Mouse (Mus musculus) embryonic facial prominence, embryonic 13.5 days (tissue): Measurements from ENCODE around the gene Cnih3. TPM values are rescaled to one million over a fixed set of nuclear protein-coding genes. Genes with fewer than 3 reads are reported as not detected.

Source experiments
- ATAC-seq: fragments of 200-750 bp; cut with Nextera tagmentation; 2 replicates; pipeline ENCODE4 v1.8.0; 2017; ENCODE audit warnings: low read depth; ENCODE audit not compliant: insufficient number of reproducible peaks, insufficient read depth, low FRiP score, low TSS enrichment
- H3K27ac ChIP-seq: fragments of 300-500 bp; sonication (generic); 2 replicates; pipeline ENCODE4 v1.5.1; 2015; ENCODE audit warnings: moderate library complexity, mild to moderate bottlenecking, inconsistent platforms
- H3K27me3 ChIP-seq: fragments of 300-500 bp; sonication (generic); 2 replicates; pipeline ENCODE4 v1.6.1; 2015; ENCODE audit warnings: mild to moderate bottlenecking, inconsistent platforms
- H3K36me3 ChIP-seq: fragments of 300-500 bp; sonication (generic); 2 replicates; pipeline ENCODE4 v1.6.1; 2015; ENCODE audit warnings: mild to moderate bottlenecking, inconsistent platforms
- H3K4me1 ChIP-seq: fragments of 300-500 bp; sonication (generic); 2 replicates; pipeline ENCODE4 v1.6.1; 2015; ENCODE audit warnings: inconsistent platforms
- H3K4me2 ChIP-seq: fragments of 300-500 bp; sonication (generic); 2 replicates; pipeline ENCODE4 v1.6.1; 2015; ENCODE audit warnings: moderate library complexity, mild to moderate bottlenecking, inconsistent platforms
- H3K4me3 ChIP-seq: fragments of 300-500 bp; sonication (generic); 2 replicates; pipeline ENCODE4 v1.5.1; 2015; ENCODE audit warnings: mild to moderate bottlenecking, inconsistent platforms
- H3K9ac ChIP-seq: fragments of 300-500 bp; sonication (generic); 2 replicates; pipeline ENCODE4 v1.6.1; 2015; ENCODE audit warnings: mild to moderate bottlenecking, inconsistent platforms
- H3K9me3 ChIP-seq: fragments of 300-500 bp; sonication (generic); 2 replicates; pipeline ENCODE4 v1.6.1; 2016; ENCODE audit warnings: inconsistent platforms
- WGBS: fragments of 180-500 bp; shearing (Covaris S2); methylation state at CpG from one replicate; pipeline ENCODE4 v1.1.7; 2015; ENCODE audit warnings: mixed read lengths; 5-methylcytosine and 5-hydroxymethylcytosine counted together
- polyA plus RNA-seq: library from polyadenylated mRNA; unstranded; fragments of >200 nt; fragmentation: Nextera tagmentation; extraction: Ambion mirVana; gene quantifications from 2 replicates; pipeline ENCODE4 v1.2.1, GENCODE M21; 2015

Gene Cnih3
- polyA plus RNA-seq, 1 experiment from 2014 or later = 0.97 TPM

DNA sequence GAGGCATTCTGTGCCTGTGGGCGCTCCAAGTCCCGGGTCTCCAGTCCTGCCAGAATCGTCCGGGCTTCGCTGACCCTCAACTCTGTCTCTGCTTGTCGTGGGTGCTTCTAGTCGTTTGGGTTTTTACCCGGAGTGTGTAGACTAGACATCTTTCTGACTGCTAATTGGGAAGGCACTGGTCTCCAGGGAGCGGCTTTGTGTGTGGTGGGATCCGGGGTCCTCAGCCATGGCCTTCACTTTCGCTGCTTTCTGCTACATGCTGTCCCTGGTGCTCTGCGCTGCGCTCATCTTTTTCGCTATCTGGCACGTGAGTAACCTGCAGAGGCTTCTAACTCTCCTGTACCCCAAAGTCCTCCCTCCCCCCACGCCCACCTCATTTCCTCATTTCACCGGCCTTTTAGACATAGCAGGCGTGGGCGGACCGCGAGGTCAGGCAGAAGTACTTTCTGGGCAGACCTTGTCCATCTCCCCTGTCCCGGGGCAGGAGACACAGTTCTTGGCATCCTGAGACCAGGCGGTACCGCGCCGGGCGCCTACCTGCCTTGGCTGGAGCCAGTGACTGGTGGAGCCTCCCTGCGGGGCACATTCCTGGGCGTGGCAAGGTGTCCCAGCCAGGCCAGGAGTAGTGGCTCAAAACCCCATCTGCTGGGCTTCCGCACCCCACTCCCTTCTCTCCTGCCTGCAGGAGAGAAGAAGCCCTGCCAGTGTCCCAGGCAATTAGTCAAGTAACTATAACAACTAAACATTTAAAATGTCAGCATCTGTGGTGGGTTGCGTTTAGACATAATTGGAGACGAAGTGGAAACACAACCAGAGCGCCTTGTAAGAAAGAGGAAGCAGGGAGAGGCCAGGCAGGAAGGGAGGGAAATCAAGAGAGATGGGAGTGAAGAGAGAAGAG, 1.0 kb downstream of the Cnih3 start:
- H3K9ac ChIP-seq = peak overlapping the region; percentile 59; the same call in 1 of the 2 replicates
- no peak for ATAC-seq
- H3K27ac ChIP-seq = no peak overlapping the region
- no peaks in the 10 kb centered on the region for H3K36me3 ChIP-seq
- peaks cover 21% of the 10 kb centered on the region for H3K4me1 ChIP-seq
- 2% methylated on average over 33 of the region's 33 CpGs for WGBS
- H3K4me2 ChIP-seq = peak overlapping the region; percentile 98
- H3K4me3 ChIP-seq = peak overlapping the region; percentile 58
- H3K27me3 ChIP-seq = peaks cover 67% of the 10 kb centered on the region
- no peaks in the 10 kb centered on the region for H3K9me3 ChIP-seq

DNA sequence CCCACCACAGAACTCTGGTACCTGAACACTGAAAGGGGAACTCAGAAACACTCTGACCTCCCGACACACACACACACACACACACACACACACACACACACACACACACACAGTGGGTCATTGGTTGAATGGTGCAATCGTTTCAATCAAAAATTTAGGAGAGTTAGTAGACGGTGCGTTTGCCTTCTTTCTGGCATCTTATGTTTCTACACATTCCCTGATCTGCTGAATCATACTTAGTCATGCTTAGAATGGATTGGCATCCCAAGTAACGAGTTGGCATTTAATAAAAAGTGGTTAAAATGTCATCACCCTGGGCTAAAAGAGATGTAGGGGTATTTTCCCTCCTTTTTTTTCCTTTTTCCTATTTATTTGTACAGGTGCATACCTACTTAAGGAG, 3.3 kb downstream of the Cnih3 start:
- Histone ChIP-seq H3K4me2 (no peak overlapping the region), H3K9me3 (no peaks in the 10 kb centered on the region), H3K4me1 (peaks cover 21% of the 10 kb centered on the region), H3K4me3 (no peak overlapping the region), H3K36me3 (no peaks in the 10 kb centered on the region), H3K9ac (no peak overlapping the region), H3K27ac (no peak overlapping the region), H3K27me3 (peaks cover 60% of the 10 kb centered on the region)
- WGBS = 83% methylated on average over 5 of the region's 5 CpGs
- ATAC-seq = no peak

DNA sequence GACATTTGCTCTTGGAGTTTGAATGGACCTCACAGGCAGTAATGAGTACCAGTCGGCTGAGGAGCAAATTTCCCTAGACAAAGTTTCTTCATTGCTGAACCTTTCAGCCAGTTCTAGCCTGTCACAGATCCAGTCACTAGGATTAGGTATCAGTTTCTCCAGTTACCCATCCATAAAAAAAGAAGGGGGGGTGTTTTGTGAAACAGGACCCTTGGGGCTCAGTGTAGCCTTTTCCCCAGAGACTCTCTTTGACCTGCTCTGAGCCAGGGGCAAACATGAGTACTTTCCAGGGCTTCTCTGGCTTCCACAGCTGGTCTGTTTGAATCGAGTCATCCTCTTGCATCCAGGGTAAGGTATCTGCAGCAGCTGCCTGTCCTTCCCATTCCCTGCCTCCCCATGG, 5.4 kb downstream of the Cnih3 start:
- H3K27me3 ChIP-seq = peaks cover 38% of the 10 kb centered on the region

DNA sequence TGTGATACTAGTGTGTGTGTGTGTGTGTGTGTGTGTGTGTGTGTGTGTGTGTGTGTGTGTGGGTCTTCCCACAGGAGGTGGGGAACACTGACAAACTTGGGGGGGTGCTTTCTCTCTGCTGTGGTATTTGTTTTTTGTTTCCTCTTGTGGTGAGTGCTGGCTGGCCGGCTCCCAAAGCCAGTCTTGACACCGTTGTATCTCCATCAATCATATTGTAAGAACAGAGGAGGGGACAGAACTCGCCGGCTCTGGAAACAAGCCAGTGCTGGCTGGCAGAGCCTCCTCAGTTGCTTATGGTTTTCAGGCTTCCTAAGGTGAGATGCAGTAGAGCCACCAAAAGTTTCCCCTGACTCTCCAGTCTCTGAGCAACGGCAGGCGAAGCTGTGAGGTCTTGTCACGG, 6.1 kb downstream of the Cnih3 start:
- Histone ChIP-seq H3K4me3 (no peak overlapping the region), H3K4me2 (no peak overlapping the region), H3K9me3 (no peaks in the 10 kb centered on the region), H3K27me3 (peaks cover 32% of the 10 kb centered on the region), H3K9ac (no peak overlapping the region), H3K27ac (no peak overlapping the region), H3K4me1 (peaks cover 4% of the 10 kb centered on the region), H3K36me3 (no peaks in the 10 kb centered on the region)
- WGBS = 80% methylated on average over 7 of the region's 7 CpGs
- no peak for ATAC-seq

More for the DNA sequence above, 5.4 kb downstream of the Cnih3 start:
- Histone ChIP-seq H3K36me3 (no peaks in the 10 kb centered on the region), H3K4me1 (peaks cover 10% of the 10 kb centered on the region), H3K9ac (no peak overlapping the region), H3K9me3 (no peaks in the 10 kb centered on the region), H3K4me3 (no peak overlapping the region), H3K27ac (no peak overlapping the region), H3K4me2 (no peak overlapping the region)
- no peak for ATAC-seq
- 23% methylated on average over 2 of the region's 2 CpGs for WGBS

DNA sequence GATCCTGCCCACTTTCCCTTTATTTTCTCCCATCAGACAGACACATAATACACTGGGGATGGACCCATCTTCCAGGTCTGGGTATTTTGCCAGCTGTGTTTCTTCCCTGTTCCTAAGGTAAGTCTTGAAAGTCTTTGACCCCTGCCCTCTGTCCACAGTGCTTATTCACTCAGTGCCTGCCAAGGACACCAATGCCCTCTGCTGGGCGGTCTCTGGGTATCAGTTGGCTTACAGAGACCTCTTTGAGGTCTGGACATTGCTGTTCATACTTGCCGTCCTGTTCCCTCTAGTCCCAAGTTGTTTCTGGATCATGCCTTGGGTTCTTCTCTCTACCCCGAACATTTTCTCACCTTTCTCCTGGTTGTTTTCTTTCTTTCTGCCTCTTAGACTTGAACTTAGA, 8.3 kb downstream of the Cnih3 start:
- H3K9ac ChIP-seq = no peak overlapping the region
- no peaks in the 10 kb centered on the region for H3K9me3 ChIP-seq
- WGBS = 80% methylated on average over 3 of the region's 3 CpGs
- no peaks in the 10 kb centered on the region for H3K4me1 ChIP-seq
- H3K4me3 ChIP-seq = no peak overlapping the region
- no peaks in the 10 kb centered on the region for H3K36me3 ChIP-seq
- H3K27me3 ChIP-seq = peaks cover 11% of the 10 kb centered on the region
- no peak for ATAC-seq
- no peak overlapping the region for H3K27ac ChIP-seq
- no peak overlapping the region for H3K4me2 ChIP-seq

DNA sequence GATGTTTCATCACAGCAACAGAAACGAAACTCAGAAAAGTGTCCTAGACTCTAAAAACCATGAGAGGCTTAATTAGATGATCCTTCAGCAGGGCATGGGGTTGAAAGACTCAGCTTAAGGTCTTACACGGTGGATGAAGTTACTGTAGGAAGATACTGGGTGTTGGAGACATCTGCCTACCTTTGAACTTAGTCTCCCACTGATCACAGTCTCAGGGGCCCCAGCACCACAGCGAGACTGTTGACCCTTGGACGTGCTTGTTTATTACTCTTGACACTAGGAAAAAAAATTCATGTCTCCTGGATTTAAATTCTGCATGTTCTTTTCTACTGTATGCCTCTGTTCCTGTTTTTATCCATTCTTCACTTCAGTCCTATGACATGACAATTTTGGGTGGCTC, 11.6 kb downstream of the Cnih3 start:
- Histone ChIP-seq H3K9me3 (no peaks in the 10 kb centered on the region), H3K9ac (no peak overlapping the region), H3K4me3 (no peak overlapping the region), H3K4me2 (no peak overlapping the region), H3K4me1 (0 out of 2 replicates have a peak, but pooled peaks cover 2% of the 10 kb centered on the region), H3K36me3 (no peaks in the 10 kb centered on the region), H3K27ac (no peak overlapping the region), H3K27me3 (peaks cover 2% of the 10 kb centered on the region; the same call in 1 of the 2 replicates)
- no peak for ATAC-seq
- WGBS = 81% methylated on average over 4 of the region's 4 CpGs

DNA sequence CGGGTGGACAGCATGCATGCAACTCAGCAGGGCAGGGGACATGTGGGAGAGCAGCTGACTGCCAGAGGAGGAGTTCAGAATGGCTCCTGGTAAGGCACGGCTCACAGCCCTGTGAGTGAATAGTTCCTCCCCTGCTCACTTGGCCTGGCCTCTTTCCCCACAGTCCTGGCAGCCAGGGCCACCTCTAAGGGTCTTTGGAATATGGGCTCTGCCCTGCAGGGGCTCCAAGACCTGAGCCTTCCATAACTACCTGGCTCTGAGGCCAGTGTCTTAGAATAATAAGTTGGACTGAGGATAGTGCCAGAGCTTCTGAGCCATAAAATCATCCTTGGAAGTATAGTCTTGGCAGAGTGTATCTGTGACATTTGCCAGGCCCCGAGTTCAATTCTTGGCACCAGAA, 12.9 kb downstream of the Cnih3 start:
- no peaks in the 10 kb centered on the region for H3K9me3 ChIP-seq
- H3K9ac ChIP-seq = no peak overlapping the region
- H3K4me1 ChIP-seq = peaks cover 5% of the 10 kb centered on the region
- H3K4me3 ChIP-seq = no peak overlapping the region
- H3K27ac ChIP-seq = no peak overlapping the region
- no peaks in the 10 kb centered on the region for H3K36me3 ChIP-seq
- no peak overlapping the region for H3K4me2 ChIP-seq
- no peak for ATAC-seq
- H3K27me3 ChIP-seq = no peaks in the 10 kb centered on the region
- WGBS = 79% methylated on average over 3 of the region's 3 CpGs

DNA sequence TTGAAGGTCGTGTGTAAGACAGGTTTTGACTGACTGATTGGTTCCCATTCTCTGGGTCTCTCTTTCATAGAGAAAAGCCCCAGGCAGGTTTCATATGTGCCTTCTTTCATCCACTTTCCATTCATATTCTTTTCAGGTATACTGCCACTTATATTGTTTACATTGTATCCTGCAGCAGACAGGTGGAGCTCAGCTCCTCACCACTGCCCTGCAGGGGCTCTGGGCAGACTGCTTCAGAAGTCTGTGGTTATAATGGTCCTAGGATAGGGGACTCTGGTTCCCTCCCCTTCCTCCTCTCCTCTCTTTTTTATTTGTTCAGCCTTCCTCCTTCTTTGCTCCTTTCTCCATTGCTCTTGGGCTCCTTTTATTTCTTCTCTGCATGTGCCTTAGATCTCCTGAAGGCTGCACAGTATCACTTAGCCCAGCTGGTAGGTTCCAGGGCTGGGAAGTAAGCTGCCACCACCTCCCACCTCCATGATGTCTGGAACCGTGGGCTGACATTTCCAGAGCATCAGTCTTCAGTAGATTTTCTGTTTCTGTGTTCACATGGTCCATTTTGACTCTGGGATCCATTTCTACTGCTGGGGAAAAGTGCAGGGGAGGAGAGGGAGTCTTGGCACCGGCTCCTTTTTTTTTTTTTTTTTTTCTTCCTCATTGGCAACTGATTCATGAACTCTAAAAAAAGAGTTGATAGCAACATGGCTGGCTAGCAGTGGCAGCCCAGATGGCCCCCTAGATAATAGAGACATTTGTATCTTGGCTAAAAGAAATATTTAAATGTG, 16.6 kb downstream of the Cnih3 start:
- H3K9ac ChIP-seq = no peak overlapping the region
- no peak overlapping the region for H3K27ac ChIP-seq
- H3K4me3 ChIP-seq = no peak overlapping the region
- no peaks in the 10 kb centered on the region for H3K27me3 ChIP-seq
- WGBS = 38% methylated on average over 3 of the region's 3 CpGs
- peaks cover 8% of the 10 kb centered on the region for H3K4me1 ChIP-seq
- no peak overlapping the region for H3K4me2 ChIP-seq
- ATAC-seq = no peak
- no peaks in the 10 kb centered on the region for H3K9me3 ChIP-seq
- H3K36me3 ChIP-seq = no peaks in the 10 kb centered on the region

DNA sequence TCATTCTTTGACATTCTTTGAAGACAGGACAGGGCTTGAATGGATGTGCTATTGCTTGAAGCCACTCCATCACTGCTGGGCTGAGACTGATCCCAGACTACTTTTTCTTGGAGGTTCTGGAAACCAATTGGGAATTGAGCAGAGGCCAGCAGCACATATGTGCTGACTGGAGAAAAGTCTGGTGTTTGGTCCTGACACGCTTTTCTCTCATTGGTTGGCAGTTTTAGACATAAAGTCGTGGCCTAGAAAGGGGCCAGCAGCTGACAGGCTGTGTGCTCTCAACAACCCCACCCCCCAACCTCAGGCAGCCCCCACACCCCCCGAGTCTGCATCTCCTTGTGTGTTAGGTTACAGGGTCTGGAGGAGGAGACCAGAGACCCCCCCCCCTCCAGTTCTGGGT, 17.9 kb downstream of the Cnih3 start:
- H3K9me3 ChIP-seq = no peaks in the 10 kb centered on the region
- H3K4me1 ChIP-seq = peaks cover 8% of the 10 kb centered on the region
- H3K4me3 ChIP-seq = no peak overlapping the region
- no peaks in the 10 kb centered on the region for H3K36me3 ChIP-seq
- WGBS = 54% methylated on average over 3 of the region's 3 CpGs
- H3K27ac ChIP-seq = no peak overlapping the region
- H3K9ac ChIP-seq = no peak overlapping the region
- ATAC-seq = no peak
- H3K27me3 ChIP-seq = no peaks in the 10 kb centered on the region
- no peak overlapping the region for H3K4me2 ChIP-seq

DNA sequence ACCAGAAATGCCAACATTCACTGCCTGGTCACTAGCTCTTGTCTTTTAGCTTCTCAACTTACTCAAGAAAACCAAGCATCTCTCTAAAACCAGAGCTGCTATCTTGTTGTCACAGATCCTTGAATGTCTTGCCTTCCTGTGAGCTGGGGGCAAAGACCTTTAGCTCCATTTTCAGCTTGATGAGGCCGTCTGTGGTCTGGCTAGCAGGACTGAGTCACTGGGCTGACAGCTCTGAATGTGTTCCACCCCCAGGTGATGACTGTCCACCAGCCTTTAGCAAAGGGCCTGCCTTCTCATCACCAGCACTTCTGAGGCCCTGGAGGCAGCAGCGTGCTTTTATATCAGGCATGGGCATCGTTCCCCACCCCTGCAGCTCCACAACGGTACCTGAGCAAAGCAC, 18.8 kb downstream of the Cnih3 start:
- H3K4me1 ChIP-seq = peaks cover 8% of the 10 kb centered on the region
- no peaks in the 10 kb centered on the region for H3K36me3 ChIP-seq
- 72% methylated on average over 4 of the region's 4 CpGs for WGBS
- no peaks in the 10 kb centered on the region; the same call in 1 of the 2 replicates for H3K27me3 ChIP-seq
- H3K4me2 ChIP-seq = no peak overlapping the region
- no peak overlapping the region for H3K9ac ChIP-seq
- H3K4me3 ChIP-seq = no peak overlapping the region
- H3K9me3 ChIP-seq = no peaks in the 10 kb centered on the region
- no peak overlapping the region for H3K27ac ChIP-seq
- ATAC-seq = no peak

DNA sequence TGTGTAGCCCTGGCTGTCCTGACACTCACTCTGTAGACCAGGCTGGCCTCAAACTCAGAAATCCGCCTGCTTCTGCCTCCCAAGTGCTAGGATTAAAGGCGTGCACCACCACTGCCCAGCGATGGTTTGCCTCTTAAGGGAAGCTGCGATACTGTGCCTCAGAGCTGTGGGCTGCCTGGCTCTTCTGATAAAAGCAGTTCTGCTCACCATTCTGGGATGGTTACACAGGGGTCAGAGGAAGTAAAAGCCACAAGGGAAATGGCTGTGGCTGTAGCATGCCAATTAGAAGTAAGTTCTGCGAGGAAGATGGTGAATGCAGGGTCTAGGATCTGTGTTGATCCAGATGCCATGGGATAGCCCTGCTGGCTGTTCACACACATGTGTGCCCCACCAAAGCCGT, 19.9 kb downstream of the Cnih3 start:
- H3K4me2 ChIP-seq = no peak overlapping the region
- no peak overlapping the region for H3K9ac ChIP-seq
- no peaks in the 10 kb centered on the region for H3K9me3 ChIP-seq
- ATAC-seq = no peak
- no peak overlapping the region for H3K27ac ChIP-seq
- H3K4me3 ChIP-seq = no peak overlapping the region
- peaks cover 1% of the 10 kb centered on the region for H3K27me3 ChIP-seq
- WGBS = 55% methylated on average over 6 of the region's 6 CpGs
- H3K36me3 ChIP-seq = no peaks in the 10 kb centered on the region
- H3K4me1 ChIP-seq = peaks cover 8% of the 10 kb centered on the region
